In genomic region chr1:36529875-36530274, GRCm38 (mm10) we compare ENCODE assay signal across 26 mouse cellular contexts. TPM values are rescaled to one million over a fixed set of nuclear protein-coding genes. Genes with fewer than 3 reads are reported as not detected.
DNase-seq lines count a peak whose midpoint lies in the region; ATAC-seq lines count a peak whose summit lies in the region.
"Had no signal": no experiment of that assay in that cellular context is flagged by ENCODE, and none has a peak within 500 bp of the region (broad histone marks: within the 10 kb centered on the region; RNA-seq: fewer than 3 reads in every experiment).

No protein-coding gene starts in this region.

- ATAC-seq in forebrain, embryonic 14.5 days: no peak
- no peak for ATAC-seq in forebrain, embryonic 15.5 days (replicated peaks)
- ATAC-seq in heart, embryonic 13.5 days (ENCODE audit: extremely low read depth, insufficient number of reproducible peaks, low FRiP score, low TSS enrichment): no peak
- ATAC-seq in heart, embryonic 16.5 days (replicated peaks; ENCODE audit: extremely low read depth, insufficient read depth, low FRiP score): no peak
- no peak for ATAC-seq in heart, embryonic 11.5 days (replicated peaks; ENCODE audit: insufficient number of reproducible peaks, low FRiP score, low TSS enrichment)
- ATAC-seq: forebrain, postnatal 0 days; intestine, postnatal 0 days; Patski had no signal

- 92% methylated on average over 4 of the region's 4 CpGs for WGBS in forebrain, embryonic 14.5 days
- 87% methylated on average over 4 of the region's 4 CpGs for WGBS in forebrain, embryonic 15.5 days
- WGBS in heart, embryonic 13.5 days: 92% methylated on average over 4 of the region's 4 CpGs
- WGBS in heart, embryonic 16.5 days: 89% methylated on average over 4 of the region's 4 CpGs
- 93% methylated on average over 4 of the region's 4 CpGs for WGBS in heart, embryonic 11.5 days (ENCODE audit: insufficient replicate concordance)

- H3K9ac ChIP-seq in forebrain, embryonic 14.5 days (ENCODE audit: low read length): no peak overlapping the region
- H3K9ac ChIP-seq in forebrain, embryonic 15.5 days (replicated peaks): no peak overlapping the region
- H3K9ac ChIP-seq in heart, embryonic 13.5 days: no peak overlapping the region
- no peak overlapping the region for H3K9ac ChIP-seq in heart, embryonic 16.5 days (ENCODE audit: low read length)
- no peak overlapping the region for H3K9ac ChIP-seq in heart, embryonic 11.5 days (ENCODE audit: low read depth, low read length)
- H3K9ac ChIP-seq: forebrain, postnatal 0 days; hindbrain, embryonic 15.5 days had no signal

- H3K4me1 ChIP-seq in forebrain, embryonic 14.5 days (ENCODE audit: control insufficient read depth, insufficient read depth, low read length): peaks cover 5% of the 10 kb centered on the region
- peaks cover 28% of the 10 kb centered on the region for H3K4me1 ChIP-seq in forebrain, embryonic 15.5 days
- peaks cover 59% of the 10 kb centered on the region for H3K4me1 ChIP-seq in heart, embryonic 13.5 days
- H3K4me1 ChIP-seq in heart, embryonic 16.5 days (ENCODE audit: control insufficient read depth, insufficient read depth, low read length): peaks cover 42% of the 10 kb centered on the region
- peaks cover 11% of the 10 kb centered on the region for H3K4me1 ChIP-seq in heart, embryonic 11.5 days (ENCODE audit: control insufficient read depth, insufficient read depth, low read length)
- H3K4me1 ChIP-seq: forebrain, embryonic 10.5 days had no signal

- H3K36me3 ChIP-seq in forebrain, embryonic 14.5 days (ENCODE audit: control insufficient read depth, insufficient read depth, low read length): peaks cover 25% of the 10 kb centered on the region
- peaks cover 21% of the 10 kb centered on the region for H3K36me3 ChIP-seq in forebrain, embryonic 15.5 days
- H3K36me3 ChIP-seq in heart, embryonic 13.5 days: peaks cover 38% of the 10 kb centered on the region
- peaks cover 22% of the 10 kb centered on the region for H3K36me3 ChIP-seq in heart, embryonic 16.5 days (ENCODE audit: control insufficient read depth, insufficient read depth)
- H3K36me3 ChIP-seq in heart, embryonic 11.5 days (ENCODE audit: control insufficient read depth, insufficient read depth, low read length): peaks cover 5% of the 10 kb centered on the region; the same call in 1 of the 2 replicates

- H3K4me2 ChIP-seq in forebrain, embryonic 14.5 days (ENCODE audit: low read length): no peak overlapping the region
- H3K4me2 ChIP-seq in forebrain, embryonic 15.5 days (replicated peaks): no peak overlapping the region
- H3K4me2 ChIP-seq in heart, embryonic 13.5 days: no peak overlapping the region
- H3K4me2 ChIP-seq in heart, embryonic 16.5 days (ENCODE audit: low read depth, low read length): no peak overlapping the region
- no peak overlapping the region for H3K4me2 ChIP-seq in heart, embryonic 11.5 days
- H3K4me2 ChIP-seq: hindbrain, embryonic 12.5 days; hindbrain, embryonic 15.5 days had no signal

- no peak for DNase-seq in forebrain, embryonic 14.5 days (ENCODE audit: low spot score)
- DNase-seq in heart, adult 9 months (ENCODE audit: low spot score in 2 of 2): no peak
- DNase-seq: adrenal gland, postnatal 10 days; adrenal gland, postnatal 36 days; B cell, adult 2 months; cerebellum, adult 18-20 months; cerebellum, adult 9-10 months; forebrain, postnatal 0 days; gastrocnemius, postnatal 36 days; heart, postnatal 14 days; kidney, adult 2 months had no signal

- 0 out of 2 replicates have a peak overlapping the region, but pooled peaks have one; percentile 27 for H3K27ac ChIP-seq in forebrain, embryonic 14.5 days (ENCODE audit: low read depth, low read length)
- no peak overlapping the region for H3K27ac ChIP-seq in forebrain, embryonic 15.5 days (replicated peaks)
- peak overlapping the region; percentile 51 for H3K27ac ChIP-seq in heart, embryonic 13.5 days (replicated peaks)
- peak overlapping the region; percentile 22 for H3K27ac ChIP-seq in heart, embryonic 16.5 days (ENCODE audit: low read length)
- H3K27ac ChIP-seq in heart, embryonic 11.5 days (ENCODE audit: low read depth, low read length): no peak overlapping the region
- H3K27ac ChIP-seq: forebrain, embryonic 10.5 days; hindbrain, embryonic 12.5 days; hindbrain, embryonic 15.5 days had no signal

- no peaks in the 10 kb centered on the region for H3K27me3 ChIP-seq in forebrain, embryonic 14.5 days (replicated peaks; ENCODE audit: control insufficient read depth, insufficient read depth, low read length)
- no peaks in the 10 kb centered on the region for H3K27me3 ChIP-seq in forebrain, embryonic 15.5 days
- no peaks in the 10 kb centered on the region for H3K27me3 ChIP-seq in heart, embryonic 13.5 days (replicated peaks)
- no peaks in the 10 kb centered on the region for H3K27me3 ChIP-seq in heart, embryonic 16.5 days (ENCODE audit: control insufficient read depth, insufficient read depth, low read length)
- no peaks in the 10 kb centered on the region for H3K27me3 ChIP-seq in heart, embryonic 11.5 days (ENCODE audit: control insufficient read depth, insufficient read depth, low read length)
- H3K27me3 ChIP-seq: CH12.LX; hindbrain, embryonic 12.5 days; hindbrain, embryonic 15.5 days; Patski had no signal

- no peak overlapping the region for H3K4me3 ChIP-seq in forebrain, embryonic 14.5 days (ENCODE audit: low read depth, low read length)
- no peak overlapping the region for H3K4me3 ChIP-seq in forebrain, embryonic 15.5 days
- H3K4me3 ChIP-seq in heart, embryonic 13.5 days: no peak overlapping the region
- H3K4me3 ChIP-seq in heart, embryonic 16.5 days (ENCODE audit: low read length): no peak overlapping the region
- H3K4me3 ChIP-seq in heart, embryonic 11.5 days (ENCODE audit: low read depth, low read length): no peak overlapping the region
- H3K4me3 ChIP-seq: forebrain, embryonic 10.5 days; hindbrain, embryonic 12.5 days; hindbrain, embryonic 15.5 days had no signal

- H3K9me3 ChIP-seq in forebrain, embryonic 14.5 days (replicated peaks; ENCODE audit: control insufficient read depth, low read length): no peaks in the 10 kb centered on the region
- no peaks in the 10 kb centered on the region for H3K9me3 ChIP-seq in forebrain, embryonic 15.5 days
- H3K9me3 ChIP-seq in heart, embryonic 13.5 days: no peaks in the 10 kb centered on the region
- no peaks in the 10 kb centered on the region for H3K9me3 ChIP-seq in heart, embryonic 16.5 days (replicated peaks; ENCODE audit: control insufficient read depth, low read length)
- H3K9me3 ChIP-seq in heart, embryonic 11.5 days (replicated peaks; ENCODE audit: control insufficient read depth, low read length): no peaks in the 10 kb centered on the region
- H3K9me3 ChIP-seq: forebrain, embryonic 10.5 days; G1E; hindbrain, embryonic 12.5 days; hindbrain, embryonic 15.5 days had no signal

RNA-seq across cellular contexts. Expression of gene Ankrd23, which starts 6.8 kb away (rescaled TPM):
- 3.8 and 5.2 TPM in 2 replicates for polyA plus RNA-seq in forebrain, embryonic 14.5 days (2014; fragmentation: Nextera tagmentation; extraction: Ambion mirVana)
- polyA plus RNA-seq in forebrain, embryonic 15.5 days (2015; fragmentation: Nextera tagmentation; extraction: Ambion mirVana): 12.0 and 14.4 TPM in 2 replicates
- polyA plus RNA-seq in heart, embryonic 13.5 days (2015; fragmentation: Nextera tagmentation; extraction: Ambion mirVana): 17.7 and 20.1 TPM in 2 replicates
- 30.2 and 32.7 TPM in 2 replicates for polyA plus RNA-seq in heart, embryonic 16.5 days (2015; fragmentation: Nextera tagmentation; extraction: Ambion mirVana)
- polyA plus RNA-seq in heart, embryonic 11.5 days (2014; fragmentation: Nextera tagmentation; extraction: Ambion mirVana): 9.8 and 13.6 TPM in 2 replicates

RNA-seq across cellular contexts. Expression of gene Gm42417, which starts 9.4 kb away (rescaled TPM):
- 0.22 TPM in 1 of 2 replicates, not detected in the other for polyA plus RNA-seq in forebrain, embryonic 14.5 days (2014; fragmentation: Nextera tagmentation; extraction: Ambion mirVana)
- polyA plus RNA-seq in forebrain, embryonic 15.5 days (2015; fragmentation: Nextera tagmentation; extraction: Ambion mirVana): 1.1 TPM in 1 of 2 replicates, not detected in the other
- not detected in 2 replicates for polyA plus RNA-seq in heart, embryonic 13.5 days (2015; fragmentation: Nextera tagmentation; extraction: Ambion mirVana)
- not detected in 2 replicates for polyA plus RNA-seq in heart, embryonic 16.5 days (2015; fragmentation: Nextera tagmentation; extraction: Ambion mirVana)
- polyA plus RNA-seq in heart, embryonic 11.5 days (2014; fragmentation: Nextera tagmentation; extraction: Ambion mirVana): 0.44 TPM in 1 of 2 replicates, not detected in the other
- polyA plus RNA-seq: embryonic facial prominence, embryonic 11.5 days; embryonic facial prominence, embryonic 14.5 days; forebrain, embryonic 10.5 days; frontal cortex, adult 2 months; hindbrain, embryonic 12.5 days; intestine, embryonic 14.5 days; kidney, adult 2 months had no signal

RNA-seq across cellular contexts. Expression of gene Ankrd39, which starts 17.4 kb away (rescaled TPM):
- 15.4 and 15.7 TPM in 2 replicates for polyA plus RNA-seq in forebrain, embryonic 14.5 days (2014; fragmentation: Nextera tagmentation; extraction: Ambion mirVana)
- polyA plus RNA-seq in forebrain, embryonic 15.5 days (2015; fragmentation: Nextera tagmentation; extraction: Ambion mirVana): 18.2 and 19.2 TPM in 2 replicates
- 23.6 and 27.2 TPM in 2 replicates for polyA plus RNA-seq in heart, embryonic 13.5 days (2015; fragmentation: Nextera tagmentation; extraction: Ambion mirVana)
- 31.1 and 32.5 TPM in 2 replicates for polyA plus RNA-seq in heart, embryonic 16.5 days (2015; fragmentation: Nextera tagmentation; extraction: Ambion mirVana)
- 19.9 and 25.1 TPM in 2 replicates for polyA plus RNA-seq in heart, embryonic 11.5 days (2014; fragmentation: Nextera tagmentation; extraction: Ambion mirVana)

RNA-seq across cellular contexts. Expression of gene Cnnm3, which starts 18.2 kb away (rescaled TPM):
- polyA plus RNA-seq in forebrain, embryonic 14.5 days (2014; fragmentation: Nextera tagmentation; extraction: Ambion mirVana): 5.2 and 5.9 TPM in 2 replicates
- polyA plus RNA-seq in forebrain, embryonic 15.5 days (2015; fragmentation: Nextera tagmentation; extraction: Ambion mirVana): 5.2 and 5.9 TPM in 2 replicates
- 2.0 and 2.4 TPM in 2 replicates for polyA plus RNA-seq in heart, embryonic 13.5 days (2015; fragmentation: Nextera tagmentation; extraction: Ambion mirVana)
- 1.8 and 2.4 TPM in 2 replicates for polyA plus RNA-seq in heart, embryonic 16.5 days (2015; fragmentation: Nextera tagmentation; extraction: Ambion mirVana)
- 2.5 and 3.9 TPM in 2 replicates for polyA plus RNA-seq in heart, embryonic 11.5 days (2014; fragmentation: Nextera tagmentation; extraction: Ambion mirVana)

RNA-seq across cellular contexts. Expression of gene Sema4c, which starts 28.3 kb away (rescaled TPM):
- 5.9 and 6.9 TPM in 2 replicates for polyA plus RNA-seq in forebrain, embryonic 14.5 days (2014; fragmentation: Nextera tagmentation; extraction: Ambion mirVana)
- polyA plus RNA-seq in forebrain, embryonic 15.5 days (2015; fragmentation: Nextera tagmentation; extraction: Ambion mirVana): 38.2 and 38.6 TPM in 2 replicates
- polyA plus RNA-seq in heart, embryonic 13.5 days (2015; fragmentation: Nextera tagmentation; extraction: Ambion mirVana): 10.0 and 10.2 TPM in 2 replicates
- 7.8 and 8.8 TPM in 2 replicates for polyA plus RNA-seq in heart, embryonic 16.5 days (2015; fragmentation: Nextera tagmentation; extraction: Ambion mirVana)
- 0.96 and 2.1 TPM in 2 replicates for polyA plus RNA-seq in heart, embryonic 11.5 days (2014; fragmentation: Nextera tagmentation; extraction: Ambion mirVana)
- polyA plus RNA-seq: G1E had no signal

Comparison
In these comparisons a context has a peak if more than half of its experiments do, and no peak if none do; other contexts are left out.
1. H3K27ac ChIP-seq: peak in forebrain, embryonic 14.5 days (single experiment), heart, embryonic 13.5 days (single experiment) and heart, embryonic 16.5 days (single experiment); none in forebrain, embryonic 15.5 days (single experiment) and heart, embryonic 11.5 days (single experiment).